Mouse (Mus musculus) embryonic facial prominence, embryonic 15.5 days (tissue): ENCODE measurements around the gene Slc35e4. TPM values are rescaled to one million over a fixed set of nuclear protein-coding genes. Genes with fewer than 3 reads are reported as not detected.
"Not testable (repeated sequence)": the region's sequence is repeated elsewhere in the genome, so short reads cannot be mapped to it uniquely, and the experiment has no call there.

Experiments
- ATAC-seq: fragments of 200-750 bp; cut with Nextera tagmentation; 2 replicates; pipeline ENCODE4 v1.8.0; 2017; ENCODE audit warnings: low read depth, moderate TSS enrichment; ENCODE audit not compliant: insufficient number of reproducible peaks, low FRiP score, low TSS enrichment
- H3K27ac ChIP-seq: fragments of 300-500 bp; sonication (generic); replicated peaks from 2 replicates; pipeline ENCODE4 v1.5.1; 2015; ENCODE audit warnings: mild to moderate bottlenecking, inconsistent platforms
- H3K27me3 ChIP-seq: fragments of 300-500 bp; sonication (generic); 2 replicates; pipeline ENCODE4 v1.6.1; 2015; ENCODE audit warnings: inconsistent platforms
- H3K36me3 ChIP-seq: fragments of 300-500 bp; sonication (generic); 2 replicates; pipeline ENCODE4 v1.6.1; 2015; ENCODE audit warnings: mild to moderate bottlenecking, inconsistent platforms
- H3K4me1 ChIP-seq: fragments of 300-500 bp; sonication (generic); 2 replicates; pipeline ENCODE4 v1.6.1; 2015; ENCODE audit warnings: inconsistent platforms
- H3K4me2 ChIP-seq: fragments of 300-500 bp; sonication (generic); replicated peaks from 2 replicates; pipeline ENCODE4 v1.6.1; 2015; ENCODE audit warnings: mild to moderate bottlenecking, inconsistent platforms
- H3K4me3 ChIP-seq: fragments of 300-500 bp; sonication (generic); replicated peaks from 2 replicates; pipeline ENCODE4 v1.5.1; 2015; ENCODE audit warnings: mild to moderate bottlenecking, inconsistent platforms
- H3K9ac ChIP-seq: fragments of 300-500 bp; sonication (generic); 2 replicates; pipeline ENCODE4 v1.6.1; 2015; ENCODE audit warnings: inconsistent platforms
- H3K9me3 ChIP-seq: fragments of 300-500 bp; sonication (generic); replicated peaks from 2 replicates; pipeline ENCODE4 v1.6.1; 2016; ENCODE audit warnings: inconsistent platforms
- WGBS: fragments of 180-500 bp; shearing (Covaris S2); methylation state at CpG from one replicate; pipeline ENCODE4 v1.1.7; 2015; 5-methylcytosine and 5-hydroxymethylcytosine counted together
- polyA plus RNA-seq: library from polyadenylated mRNA; unstranded; fragments of >200 nt; fragmentation: Nextera tagmentation; extraction: Ambion mirVana; gene quantifications from 2 replicates; pipeline ENCODE4 v1.2.1, GENCODE M21; 2015

Gene Slc35e4
- polyA plus RNA-seq: 9.4 and 9.9 TPM in 2 replicates

GRCm38 (mm10) chr11:3914109-3914840 is at the start of gene Slc35e4:
Gene Slc35e4, minus strand, starts transcription at chr11:3914664.
- WGBS: under 1% methylated on average over 28 of the region's 28 CpGs

GRCm38 (mm10) chr11:3963610-3964415 is 49.3 kb upstream of the Slc35e4 start, which contains the start of gene Pes1:
Gene Pes1, plus strand, starts transcription at chr11:3963975.
- H3K9me3 ChIP-seq: no peaks in the 10 kb centered on the region
- H3K9ac ChIP-seq: peak within 1 kb of the TSS; percentile 81
- H3K4me3 ChIP-seq: peak within 1 kb of the TSS; percentile 88
- ATAC-seq: peak; percentile 90
- WGBS: under 1% methylated on average over 31 of the region's 31 CpGs
- peaks cover 9% of the 10 kb centered on the region for H3K36me3 ChIP-seq
- H3K27me3 ChIP-seq: no peaks in the 10 kb centered on the region
- H3K27ac ChIP-seq: peak within 1 kb of the TSS; percentile 81
- H3K4me1 ChIP-seq: peaks cover 12% of the 10 kb centered on the region
- peak within 1 kb of the TSS; percentile 69 for H3K4me2 ChIP-seq

More at GRCm38 (mm10) chr11:3914109-3914840, at the start of gene Slc35e4:
- peak within 1 kb of the TSS; percentile 44 for H3K9ac ChIP-seq
- H3K4me1 ChIP-seq: peaks cover 42% of the 10 kb centered on the region
- peak within 1 kb of the TSS; percentile 63 for H3K4me3 ChIP-seq
- no peaks in the 10 kb centered on the region for H3K27me3 ChIP-seq
- peak; percentile 78 for ATAC-seq
- peak within 1 kb of the TSS; percentile 88 for H3K4me2 ChIP-seq
- no peaks in the 10 kb centered on the region for H3K9me3 ChIP-seq
- H3K36me3 ChIP-seq: no peaks in the 10 kb centered on the region
- H3K27ac ChIP-seq: peak within 1 kb of the TSS; percentile 93

GRCm38 (mm10) chr11:3963155-3963554 is 48.7 kb upstream of the Slc35e4 start:
- Histone ChIP-seq H3K9me3 (no peaks in the 10 kb centered on the region), H3K27me3 (no peaks in the 10 kb centered on the region), H3K27ac (0 out of 2 replicates have a peak overlapping the region, but pooled peaks have one; percentile 81), H3K4me2 (peak overlapping the region; percentile 69), H3K9ac (no peak overlapping the region), H3K4me1 (peaks cover 12% of the 10 kb centered on the region), H3K36me3 (peaks cover 5% of the 10 kb centered on the region), H3K4me3 (peak overlapping the region; percentile 88)
- ATAC-seq: no peak
- 85% methylated on average over 10 of the region's 10 CpGs for WGBS

- no peak for ATAC-seq
- H3K27ac ChIP-seq: no peak overlapping the region
- no peaks in the 10 kb centered on the region for H3K9me3 ChIP-seq
- H3K4me1 ChIP-seq: peaks cover 12% of the 10 kb centered on the region
- H3K36me3 ChIP-seq: no peaks in the 10 kb centered on the region
- WGBS: 73% methylated on average over 3 of the region's 3 CpGs
- no peak overlapping the region for H3K4me3 ChIP-seq
- no peak overlapping the region for H3K9ac ChIP-seq
- H3K27me3 ChIP-seq: no peaks in the 10 kb centered on the region
- H3K4me2 ChIP-seq: no peak overlapping the region
Measured at GRCm38 (mm10) chr11:3961761-3962160, 47.3 kb upstream of the Slc35e4 start.

- WGBS: 41% methylated on average over 2 of the region's 2 CpGs
Measured at GRCm38 (mm10) chr11:3960901-3961300, 46.4 kb upstream of the Slc35e4 start.

GRCm38 (mm10) chr11:3955371-3955770 is 40.9 kb upstream of the Slc35e4 start:
- 68% methylated on average over 4 of the region's 4 CpGs for WGBS
- H3K9ac ChIP-seq, ATAC-seq: not testable (repeated sequence)

More at GRCm38 (mm10) chr11:3960901-3961300, 46.4 kb upstream of the Slc35e4 start:
- no peak overlapping the region for H3K4me3 ChIP-seq
- H3K4me2 ChIP-seq: no peak overlapping the region
- H3K9me3 ChIP-seq: no peaks in the 10 kb centered on the region
- H3K27ac ChIP-seq: no peak overlapping the region
- H3K9ac ChIP-seq: no peak overlapping the region
- H3K36me3 ChIP-seq: no peaks in the 10 kb centered on the region
- H3K4me1 ChIP-seq: peaks cover 8% of the 10 kb centered on the region
- ATAC-seq: no peak
- H3K27me3 ChIP-seq: no peaks in the 10 kb centered on the region

GRCm38 (mm10) chr11:3954876-3955275 is 40.4 kb upstream of the Slc35e4 start:
- not testable (repeated sequence) for H3K9ac ChIP-seq, H3K9me3 ChIP-seq, H3K4me1 ChIP-seq, H3K27ac ChIP-seq, H3K27me3 ChIP-seq, H3K4me3 ChIP-seq, H3K4me2 ChIP-seq, H3K36me3 ChIP-seq, ATAC-seq
- whole genome bisulfite sequencing: 79% methylated on average over 5 of the region's 5 CpGs

More at GRCm38 (mm10) chr11:3955371-3955770, 40.9 kb upstream of the Slc35e4 start:
- H3K4me1 ChIP-seq, H3K4me3 ChIP-seq, H3K4me2 ChIP-seq, H3K36me3 ChIP-seq, H3K27me3 ChIP-seq, H3K27ac ChIP-seq, H3K9me3 ChIP-seq: not testable (repeated sequence)

GRCm38 (mm10) chr11:3946386-3946785 is 31.9 kb upstream of the Slc35e4 start:
- Histone ChIP-seq H3K4me2 (no peak overlapping the region), H3K27me3 (peaks cover 8% of the 10 kb centered on the region), H3K36me3 (no peaks in the 10 kb centered on the region), H3K9me3 (no peaks in the 10 kb centered on the region), H3K4me3 (no peak overlapping the region), H3K4me1 (no peaks in the 10 kb centered on the region), H3K9ac (no peak overlapping the region), H3K27ac (no peak overlapping the region)
- WGBS: 16% methylated on average over 1 of the region's 1 CpGs
- ATAC-seq: no peak

- WGBS: 81% methylated on average over 7 of the region's 7 CpGs
- ATAC-seq: no peak
- H3K4me3 ChIP-seq: no peak overlapping the region
Measured at GRCm38 (mm10) chr11:3941371-3941770, 26.9 kb upstream of the Slc35e4 start.

GRCm38 (mm10) chr11:3937321-3937874 is 22.9 kb upstream of the Slc35e4 start:
- H3K9ac ChIP-seq: no peak overlapping the region
- ATAC-seq: no peak
- no peak overlapping the region for H3K4me2 ChIP-seq
- H3K27me3 ChIP-seq: no peaks in the 10 kb centered on the region
- no peaks in the 10 kb centered on the region for H3K36me3 ChIP-seq
- no peak overlapping the region for H3K27ac ChIP-seq
- H3K9me3 ChIP-seq: no peaks in the 10 kb centered on the region
- WGBS: 78% methylated on average over 13 of the region's 13 CpGs
- H3K4me3 ChIP-seq: no peak overlapping the region
- 0 out of 2 replicates have a peak, but pooled peaks cover 1% of the 10 kb centered on the region for H3K4me1 ChIP-seq

More at GRCm38 (mm10) chr11:3941371-3941770, 26.9 kb upstream of the Slc35e4 start:
- Histone ChIP-seq H3K4me2 (no peak overlapping the region), H3K27ac (no peak overlapping the region), H3K9me3 (no peaks in the 10 kb centered on the region), H3K4me1 (no peaks in the 10 kb centered on the region), H3K27me3 (peaks cover 8% of the 10 kb centered on the region), H3K36me3 (no peaks in the 10 kb centered on the region), H3K9ac (no peak overlapping the region)

GRCm38 (mm10) chr11:3936318-3936717 is 21.9 kb upstream of the Slc35e4 start:
- H3K4me1 ChIP-seq: peaks cover 9% of the 10 kb centered on the region
- 85% methylated on average over 3 of the region's 3 CpGs for WGBS
- no peaks in the 10 kb centered on the region for H3K27me3 ChIP-seq
- H3K27ac ChIP-seq: no peak overlapping the region
- no peak overlapping the region for H3K4me2 ChIP-seq
- no peak overlapping the region for H3K4me3 ChIP-seq
- no peak overlapping the region for H3K9ac ChIP-seq
- H3K9me3 ChIP-seq: no peaks in the 10 kb centered on the region
- no peak for ATAC-seq
- no peaks in the 10 kb centered on the region for H3K36me3 ChIP-seq
